Mouse (Mus musculus): Measurements from ENCODE around the gene Irgq.

DNA sequence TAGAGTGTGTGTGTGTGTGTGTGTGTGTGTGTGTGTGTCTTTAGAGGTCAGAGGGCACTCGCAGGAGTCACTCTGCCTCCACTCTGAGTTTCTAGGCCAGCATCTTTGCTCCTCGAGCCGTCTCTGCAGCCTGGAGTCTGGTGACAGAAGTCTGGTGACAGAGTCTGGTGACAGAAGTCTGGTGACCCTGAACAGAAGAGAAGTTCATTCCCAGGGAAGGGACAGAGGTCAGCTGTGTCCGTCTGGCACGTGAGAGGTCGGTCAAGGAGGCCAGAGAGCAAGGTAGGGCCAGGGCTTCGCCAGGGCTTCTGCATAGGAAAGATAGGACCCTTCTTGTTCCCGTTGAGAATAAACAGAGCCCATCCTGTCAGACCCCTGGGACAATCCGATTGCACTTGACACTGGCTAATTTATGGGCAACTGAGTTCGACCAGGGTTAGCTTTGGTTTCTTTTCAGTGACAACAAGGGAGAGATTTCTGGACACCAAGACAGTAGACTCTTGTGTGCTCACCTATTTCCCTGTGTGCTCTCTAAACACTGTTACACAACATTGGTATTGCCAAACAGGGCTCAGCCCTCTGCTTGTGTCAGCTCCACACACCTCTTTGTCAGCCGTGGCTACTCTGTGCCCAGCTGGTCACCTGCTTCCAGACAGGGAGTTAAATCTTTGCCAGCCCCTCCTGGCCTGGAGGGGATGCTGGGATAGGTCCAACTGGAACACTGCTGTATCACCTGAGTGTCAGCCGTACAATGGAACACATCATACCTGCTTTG lies 21.7 kb downstream of the Irgq start:
- TF ChIP-seq GATA1 (IDR thresholded peaks at IDR 0.05; ENCODE audit: low read length) (no peak), TAL1 (IDR thresholded peaks at IDR 0.05; ENCODE audit: low read length) (no peak)
